Mouse (Mus musculus): Measurements from ENCODE around the gene Sorbs2. TPM values are rescaled to one million over a fixed set of nuclear protein-coding genes. Genes with fewer than 3 reads are reported as not detected.

Sorbs2 gene
- polyA plus RNA-seq, 1 experiment from 2014 or later: 325 TPM

DNA sequence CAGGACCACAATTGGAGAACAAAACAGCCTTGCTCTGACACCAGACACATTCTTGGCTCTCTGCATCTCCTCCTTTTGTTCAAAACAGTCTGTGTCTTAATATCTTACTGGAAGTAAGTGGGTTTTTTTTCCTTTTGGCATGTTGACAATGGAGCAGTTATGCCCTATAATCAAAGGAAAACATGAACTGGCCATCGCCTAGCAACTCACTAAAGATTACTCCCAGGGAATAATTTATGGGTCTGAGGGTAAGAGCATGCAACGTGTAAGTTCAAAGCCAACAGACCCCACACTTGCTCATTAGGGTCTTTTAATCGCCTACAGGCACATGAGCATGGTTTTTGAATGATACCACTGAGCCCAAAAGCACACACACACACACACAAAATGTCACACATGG, 207.2 kb downstream of the Sorbs2 start:
- no peak for ATAC-seq (replicated peaks; ENCODE audit: insufficient number of reproducible peaks, low FRiP score, low TSS enrichment)
- no peak overlapping the region for H3K4me3 ChIP-seq (ENCODE audit: low read depth, low read length)
- 49% methylated on average over 3 of the region's 3 CpGs for WGBS (ENCODE audit: insufficient replicate concordance)
- no peaks in the 10 kb centered on the region for H3K27me3 ChIP-seq (ENCODE audit: control insufficient read depth, insufficient read depth, low read length)
- H3K4me2 ChIP-seq: no peak overlapping the region
- H3K27ac ChIP-seq (ENCODE audit: low read depth, low read length): no peak overlapping the region
- H3K36me3 ChIP-seq (ENCODE audit: control insufficient read depth, insufficient read depth, low read length): peaks cover 4% of the 10 kb centered on the region; the same call in 1 of the 2 replicates
- H3K9ac ChIP-seq (ENCODE audit: low read depth, low read length): no peak overlapping the region
- no peaks in the 10 kb centered on the region for H3K4me1 ChIP-seq (ENCODE audit: control insufficient read depth, insufficient read depth, low read length)
- no peaks in the 10 kb centered on the region for H3K9me3 ChIP-seq (replicated peaks; ENCODE audit: control insufficient read depth, low read length)

GRCm38 (mm10) chr8:45715330-45716027, 207.9 kb downstream of the Sorbs2 start:
- H3K4me2 ChIP-seq: no peak overlapping the region
- H3K36me3 ChIP-seq (ENCODE audit: control insufficient read depth, insufficient read depth, low read length): peaks cover under 1% of the 10 kb centered on the region; the same call in 1 of the 2 replicates
- H3K4me3 ChIP-seq (ENCODE audit: low read depth, low read length): no peak overlapping the region
- no peaks in the 10 kb centered on the region for H3K4me1 ChIP-seq (ENCODE audit: control insufficient read depth, insufficient read depth, low read length)
- no peak overlapping the region for H3K27ac ChIP-seq (ENCODE audit: low read depth, low read length)
- H3K27me3 ChIP-seq (ENCODE audit: control insufficient read depth, insufficient read depth, low read length): no peaks in the 10 kb centered on the region
- no peaks in the 10 kb centered on the region for H3K9me3 ChIP-seq (replicated peaks; ENCODE audit: control insufficient read depth, low read length)
- no peak for ATAC-seq (replicated peaks; ENCODE audit: insufficient number of reproducible peaks, low FRiP score, low TSS enrichment)
- 76% methylated on average over 13 of the region's 13 CpGs for WGBS (ENCODE audit: insufficient replicate concordance)
- H3K9ac ChIP-seq (ENCODE audit: low read depth, low read length): no peak overlapping the region

- no peaks in the 10 kb centered on the region for H3K36me3 ChIP-seq (ENCODE audit: control insufficient read depth, insufficient read depth, low read length)
- ATAC-seq (replicated peaks; ENCODE audit: insufficient number of reproducible peaks, low FRiP score, low TSS enrichment): no peak
- H3K27ac ChIP-seq (ENCODE audit: low read depth, low read length): peak overlapping the region; percentile 16; the same call in 1 of the 2 replicates
- no peak overlapping the region for H3K9ac ChIP-seq (ENCODE audit: low read depth, low read length)
- H3K9me3 ChIP-seq (replicated peaks; ENCODE audit: control insufficient read depth, low read length): no peaks in the 10 kb centered on the region
- H3K27me3 ChIP-seq (ENCODE audit: control insufficient read depth, insufficient read depth, low read length): no peaks in the 10 kb centered on the region
- H3K4me2 ChIP-seq: no peak overlapping the region
- H3K4me1 ChIP-seq (ENCODE audit: control insufficient read depth, insufficient read depth, low read length): no peaks in the 10 kb centered on the region
- no peak overlapping the region for H3K4me3 ChIP-seq (ENCODE audit: low read depth, low read length)
- WGBS (ENCODE audit: insufficient replicate concordance): 48% methylated on average over 8 of the region's 8 CpGs
Measured at GRCm38 (mm10) chr8:45719776-45720175, 212.2 kb downstream of the Sorbs2 start.

DNA sequence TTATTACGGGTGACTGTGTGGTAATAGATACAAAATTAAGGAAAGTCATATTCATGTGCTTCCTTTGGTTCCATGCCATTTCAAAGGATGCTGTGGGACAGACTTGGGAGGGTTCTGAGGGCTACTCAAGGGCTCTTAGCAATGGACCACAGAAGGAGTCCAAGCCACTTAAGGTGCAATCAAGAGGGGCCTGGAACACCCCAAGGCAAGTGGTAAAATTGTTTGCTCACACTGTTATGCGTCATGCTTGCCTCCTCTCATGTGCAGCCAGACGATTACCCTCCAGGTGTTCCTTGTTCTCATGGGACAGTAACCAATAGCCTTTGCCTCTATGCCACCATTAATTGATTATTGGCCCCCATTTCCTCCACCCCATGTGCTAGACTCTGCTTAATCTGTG, 216.6 kb downstream of the Sorbs2 start:
- no peak overlapping the region for H3K4me3 ChIP-seq (ENCODE audit: low read depth, low read length)
- 86% methylated on average over 3 of the region's 3 CpGs for WGBS (ENCODE audit: insufficient replicate concordance)
- H3K27me3 ChIP-seq (ENCODE audit: control insufficient read depth, insufficient read depth, low read length): no peaks in the 10 kb centered on the region
- no peak overlapping the region for H3K9ac ChIP-seq (ENCODE audit: low read depth, low read length)
- H3K27ac ChIP-seq (ENCODE audit: low read depth, low read length): no peak overlapping the region
- ATAC-seq (replicated peaks; ENCODE audit: insufficient number of reproducible peaks, low FRiP score, low TSS enrichment): no peak
- no peaks in the 10 kb centered on the region for H3K4me1 ChIP-seq (ENCODE audit: control insufficient read depth, insufficient read depth, low read length)
- H3K4me2 ChIP-seq: no peak overlapping the region
- no peaks in the 10 kb centered on the region for H3K9me3 ChIP-seq (replicated peaks; ENCODE audit: control insufficient read depth, low read length)
- H3K36me3 ChIP-seq (ENCODE audit: control insufficient read depth, insufficient read depth, low read length): no peaks in the 10 kb centered on the region

DNA sequence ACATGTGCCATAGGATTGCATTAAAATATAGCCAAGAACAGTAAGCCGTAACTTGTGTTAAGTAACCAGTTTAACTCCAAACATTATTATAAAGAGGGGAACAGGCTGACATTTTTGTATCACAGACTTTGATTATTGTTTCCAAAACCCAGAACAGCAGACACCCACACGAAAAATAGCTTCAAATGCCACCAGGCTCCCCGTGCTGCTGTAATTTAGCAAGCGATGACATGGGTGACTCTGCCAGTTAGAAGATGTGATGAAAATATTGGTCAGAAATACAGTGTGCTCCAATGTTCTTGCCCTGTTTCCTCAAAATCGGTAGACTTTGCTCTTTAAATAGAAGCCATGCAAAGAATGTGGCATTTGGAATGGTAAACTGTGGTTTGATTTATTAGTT, 217.7 kb downstream of the Sorbs2 start:
- no peak overlapping the region for H3K27ac ChIP-seq (ENCODE audit: low read depth, low read length)
- no peak overlapping the region for H3K9ac ChIP-seq (ENCODE audit: low read depth, low read length)
- WGBS (ENCODE audit: insufficient replicate concordance): 74% methylated on average over 5 of the region's 5 CpGs
- H3K9me3 ChIP-seq (replicated peaks; ENCODE audit: control insufficient read depth, low read length): no peaks in the 10 kb centered on the region
- no peaks in the 10 kb centered on the region for H3K27me3 ChIP-seq (ENCODE audit: control insufficient read depth, insufficient read depth, low read length)
- H3K4me2 ChIP-seq: no peak overlapping the region
- no peaks in the 10 kb centered on the region for H3K4me1 ChIP-seq (ENCODE audit: control insufficient read depth, insufficient read depth, low read length)
- H3K36me3 ChIP-seq (ENCODE audit: control insufficient read depth, insufficient read depth, low read length): no peaks in the 10 kb centered on the region
- ATAC-seq (replicated peaks; ENCODE audit: insufficient number of reproducible peaks, low FRiP score, low TSS enrichment): no peak
- no peak overlapping the region for H3K4me3 ChIP-seq (ENCODE audit: low read depth, low read length)

- no peak overlapping the region for H3K9ac ChIP-seq (ENCODE audit: low read depth, low read length)
- no peaks in the 10 kb centered on the region for H3K27me3 ChIP-seq (ENCODE audit: control insufficient read depth, insufficient read depth, low read length)
- peaks cover 8% of the 10 kb centered on the region; the same call in 1 of the 2 replicates for H3K4me1 ChIP-seq (ENCODE audit: control insufficient read depth, insufficient read depth, low read length)
- H3K4me2 ChIP-seq: no peak overlapping the region
- H3K36me3 ChIP-seq (ENCODE audit: control insufficient read depth, insufficient read depth, low read length): no peaks in the 10 kb centered on the region
- H3K9me3 ChIP-seq (replicated peaks; ENCODE audit: control insufficient read depth, low read length): no peaks in the 10 kb centered on the region
- 79% methylated on average over 7 of the region's 7 CpGs for WGBS (ENCODE audit: insufficient replicate concordance)
- H3K27ac ChIP-seq (ENCODE audit: low read depth, low read length): no peak overlapping the region
- ATAC-seq (replicated peaks; ENCODE audit: insufficient number of reproducible peaks, low FRiP score, low TSS enrichment): no peak
- H3K4me3 ChIP-seq (ENCODE audit: low read depth, low read length): no peak overlapping the region
Measured at GRCm38 (mm10) chr8:45729850-45730382, 222.3 kb downstream of the Sorbs2 start.

- no peak overlapping the region for H3K4me2 ChIP-seq
- no peaks in the 10 kb centered on the region for H3K36me3 ChIP-seq (ENCODE audit: control insufficient read depth, insufficient read depth, low read length)
- no peaks in the 10 kb centered on the region for H3K27me3 ChIP-seq (ENCODE audit: control insufficient read depth, insufficient read depth, low read length)
- no peak overlapping the region for H3K4me3 ChIP-seq (ENCODE audit: low read depth, low read length)
- 73% methylated on average over 5 of the region's 5 CpGs for WGBS (ENCODE audit: insufficient replicate concordance)
- H3K9me3 ChIP-seq (replicated peaks; ENCODE audit: control insufficient read depth, low read length): no peaks in the 10 kb centered on the region
- H3K4me1 ChIP-seq (ENCODE audit: control insufficient read depth, insufficient read depth, low read length): peaks cover 8% of the 10 kb centered on the region; the same call in 1 of the 2 replicates
- no peak overlapping the region for H3K9ac ChIP-seq (ENCODE audit: low read depth, low read length)
- no peak overlapping the region for H3K27ac ChIP-seq (ENCODE audit: low read depth, low read length)
- no peak for ATAC-seq (replicated peaks; ENCODE audit: insufficient number of reproducible peaks, low FRiP score, low TSS enrichment)
Measured at GRCm38 (mm10) chr8:45730795-45731194, 223.2 kb downstream of the Sorbs2 start.

GRCm38 (mm10) chr8:45734071-45734470, 226.5 kb downstream of the Sorbs2 start:
- Histone ChIP-seq H3K4me2 (no peak overlapping the region; the same call in 1 of the 2 replicates), H3K27me3 (ENCODE audit: control insufficient read depth, insufficient read depth, low read length) (no peaks in the 10 kb centered on the region), H3K36me3 (ENCODE audit: control insufficient read depth, insufficient read depth, low read length) (no peaks in the 10 kb centered on the region), H3K27ac (ENCODE audit: low read depth, low read length) (no peak overlapping the region), H3K9ac (ENCODE audit: low read depth, low read length) (no peak overlapping the region), H3K4me1 (ENCODE audit: control insufficient read depth, insufficient read depth, low read length) (peaks cover 8% of the 10 kb centered on the region; the same call in 1 of the 2 replicates), H3K4me3 (ENCODE audit: low read depth, low read length) (no peak overlapping the region), H3K9me3 (replicated peaks; ENCODE audit: control insufficient read depth, low read length) (no peaks in the 10 kb centered on the region)
- no peak for ATAC-seq (replicated peaks; ENCODE audit: insufficient number of reproducible peaks, low FRiP score, low TSS enrichment)
- 74% methylated on average over 8 of the region's 8 CpGs for WGBS (ENCODE audit: insufficient replicate concordance)

DNA sequence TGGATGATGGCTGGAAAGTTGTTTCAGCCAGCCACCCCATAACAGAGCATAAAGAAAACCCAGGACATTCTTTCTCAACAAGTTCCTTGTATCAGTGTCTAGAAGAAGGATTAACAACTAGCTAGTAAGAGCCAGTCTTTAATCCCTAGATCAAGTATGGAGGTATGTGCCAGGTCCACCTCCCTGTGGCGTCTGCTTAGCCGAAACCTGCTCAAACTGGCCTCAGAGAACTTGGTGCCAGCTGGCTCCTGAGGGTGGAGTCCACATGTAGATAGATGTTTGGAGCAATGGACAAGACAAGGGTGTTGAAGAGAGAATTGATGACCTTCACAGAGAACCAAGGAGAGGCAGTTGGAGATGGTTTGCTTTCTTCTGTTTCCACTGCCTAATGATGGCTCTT, 229.7 kb downstream of the Sorbs2 start:
- peaks cover 8% of the 10 kb centered on the region; the same call in 1 of the 2 replicates for H3K4me1 ChIP-seq (ENCODE audit: control insufficient read depth, insufficient read depth, low read length)
- no peak overlapping the region for H3K4me3 ChIP-seq (ENCODE audit: low read depth, low read length)
- no peak overlapping the region for H3K27ac ChIP-seq (ENCODE audit: low read depth, low read length)
- no peak overlapping the region for H3K9ac ChIP-seq (ENCODE audit: low read depth, low read length)
- no peak for ATAC-seq (replicated peaks; ENCODE audit: insufficient number of reproducible peaks, low FRiP score, low TSS enrichment)
- no peak overlapping the region for H3K4me2 ChIP-seq
- 71% methylated on average over 2 of the region's 2 CpGs for WGBS (ENCODE audit: insufficient replicate concordance)
- no peaks in the 10 kb centered on the region for H3K36me3 ChIP-seq (ENCODE audit: control insufficient read depth, insufficient read depth, low read length)
- no peaks in the 10 kb centered on the region for H3K27me3 ChIP-seq (ENCODE audit: control insufficient read depth, insufficient read depth, low read length)
- no peaks in the 10 kb centered on the region for H3K9me3 ChIP-seq (replicated peaks; ENCODE audit: control insufficient read depth, low read length)

Data from heart, embryonic 11.5 days (tissue).